Mouse (Mus musculus): ENCODE data around the gene Gm8122. TPM values are rescaled to one million over a fixed set of nuclear protein-coding genes. Genes with fewer than 3 reads are reported as not detected.
"Not testable (repeated sequence)": the region's sequence is repeated elsewhere in the genome, so short reads cannot be mapped to it uniquely, and the experiment has no call there.

Gene Gm8122
- polyA plus RNA-seq, 1 experiment from 2014 or later: not detected

DNA sequence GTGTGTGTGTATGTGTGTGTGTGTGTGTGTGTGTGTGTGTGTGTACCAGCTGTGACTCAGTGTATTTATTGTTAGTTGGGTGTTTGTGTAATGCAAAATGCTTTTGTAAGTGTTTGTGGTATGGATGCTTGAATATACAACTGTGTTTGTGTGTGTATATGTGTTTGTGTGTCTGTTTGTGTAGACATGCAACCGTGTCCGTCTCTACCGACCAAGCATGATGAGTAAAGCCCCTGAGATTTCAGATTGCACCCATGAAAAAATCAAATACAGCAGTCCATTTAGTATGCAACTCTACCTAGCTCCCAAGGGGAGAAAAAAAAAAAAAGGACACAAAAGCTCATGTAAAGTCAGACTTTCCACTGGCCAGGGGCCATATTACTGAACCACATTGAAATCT, 28.3 kb upstream of the Gm8122 start:
- not testable (repeated sequence) for H3K4me1 ChIP-seq (ENCODE audit: control insufficient read depth, insufficient read depth, low read length); H3K9me3 ChIP-seq (ENCODE audit: control insufficient read depth, low read length); H3K4me3 ChIP-seq (ENCODE audit: low read depth, low read length); ATAC-seq (ENCODE audit: insufficient number of reproducible peaks, low FRiP score, low TSS enrichment, low read depth); H3K4me2 ChIP-seq (ENCODE audit: low read depth, severe bottlenecking); H3K27ac ChIP-seq (replicated peaks; ENCODE audit: low read depth, low read length); H3K9ac ChIP-seq (ENCODE audit: low read length); H3K27me3 ChIP-seq (ENCODE audit: control insufficient read depth, insufficient read depth, low read length); H3K36me3 ChIP-seq (ENCODE audit: control insufficient read depth, insufficient read depth, low read length); DNase-seq (ENCODE audit: low spot score)
- 85% methylated on average over 3 of the region's 3 CpGs for WGBS

DNA sequence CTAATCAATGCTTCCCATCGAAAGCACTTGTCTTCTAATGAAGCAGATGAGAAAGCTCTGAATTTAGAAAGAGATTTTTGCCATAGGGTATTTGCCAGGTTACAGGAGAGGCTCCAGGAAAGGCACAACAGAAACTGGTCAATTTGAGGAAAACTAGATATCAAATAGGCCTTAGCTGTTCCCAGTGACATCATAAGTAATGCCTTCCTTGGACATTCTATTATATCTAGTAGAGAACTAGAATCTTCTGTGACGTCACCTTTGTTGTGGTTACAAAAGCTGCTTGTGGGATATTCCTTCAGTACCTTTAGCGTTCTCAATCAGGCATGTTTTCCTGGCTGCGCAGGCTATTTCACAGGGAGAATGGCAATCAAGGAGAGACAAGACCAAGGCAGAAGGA, 23.2 kb upstream of the Gm8122 start, which contains the start of gene Gm8126:
Gene Gm8126, plus strand, starts transcription at position 301 of the 400 bp plus-strand sequence.
- not testable (repeated sequence) for H3K4me1 ChIP-seq (ENCODE audit: control insufficient read depth, insufficient read depth, low read length); H3K27me3 ChIP-seq (ENCODE audit: control insufficient read depth, insufficient read depth, low read length); DNase-seq (ENCODE audit: low spot score); H3K4me3 ChIP-seq (ENCODE audit: low read depth, low read length); H3K4me2 ChIP-seq (ENCODE audit: low read depth, severe bottlenecking); H3K27ac ChIP-seq (replicated peaks; ENCODE audit: low read depth, low read length); H3K9me3 ChIP-seq (ENCODE audit: control insufficient read depth, low read length); ATAC-seq (ENCODE audit: insufficient number of reproducible peaks, low FRiP score, low TSS enrichment, low read depth); H3K9ac ChIP-seq (ENCODE audit: low read length); H3K36me3 ChIP-seq (ENCODE audit: control insufficient read depth, insufficient read depth, low read length)
- WGBS: 92% methylated on average over 2 of the region's 4 CpGs

DNA sequence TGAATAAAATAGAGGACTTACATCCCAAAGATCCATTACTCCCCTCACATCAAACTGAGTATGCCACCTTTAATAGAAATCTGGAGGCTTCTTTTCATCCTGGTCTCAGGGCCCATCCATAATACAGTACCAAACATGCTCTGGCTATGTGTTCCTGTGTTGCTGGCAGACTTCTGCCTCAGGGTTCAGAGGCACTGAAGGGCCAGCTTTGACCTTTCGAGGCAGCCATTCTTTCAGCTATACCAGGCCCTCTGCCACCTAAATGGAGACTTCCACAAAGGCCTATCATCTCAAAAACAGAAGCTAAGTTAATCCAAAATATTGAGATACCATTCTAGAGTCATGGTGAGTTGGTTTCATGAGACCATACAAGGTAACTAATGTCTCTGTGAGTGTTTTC, 21.4 kb upstream of the Gm8122 start:
- not testable (repeated sequence) for H3K4me2 ChIP-seq (ENCODE audit: low read depth, severe bottlenecking); H3K9me3 ChIP-seq (ENCODE audit: control insufficient read depth, low read length); H3K4me1 ChIP-seq (ENCODE audit: control insufficient read depth, insufficient read depth, low read length); H3K4me3 ChIP-seq (ENCODE audit: low read depth, low read length); ATAC-seq (ENCODE audit: insufficient number of reproducible peaks, low FRiP score, low TSS enrichment, low read depth); H3K9ac ChIP-seq (ENCODE audit: low read length); H3K27me3 ChIP-seq (ENCODE audit: control insufficient read depth, insufficient read depth, low read length); DNase-seq (ENCODE audit: low spot score); H3K36me3 ChIP-seq (ENCODE audit: control insufficient read depth, insufficient read depth, low read length); H3K27ac ChIP-seq (replicated peaks; ENCODE audit: low read depth, low read length)
- WGBS: 82% methylated on average over 1 of the region's 1 CpGs

- H3K4me1 ChIP-seq (ENCODE audit: control insufficient read depth, insufficient read depth, low read length); H3K4me2 ChIP-seq (ENCODE audit: low read depth, severe bottlenecking); DNase-seq (ENCODE audit: low spot score); H3K9ac ChIP-seq (ENCODE audit: low read length); H3K36me3 ChIP-seq (ENCODE audit: control insufficient read depth, insufficient read depth, low read length); H3K9me3 ChIP-seq (ENCODE audit: control insufficient read depth, low read length); H3K27ac ChIP-seq (replicated peaks; ENCODE audit: low read depth, low read length); ATAC-seq (ENCODE audit: insufficient number of reproducible peaks, low FRiP score, low TSS enrichment, low read depth); H3K27me3 ChIP-seq (ENCODE audit: control insufficient read depth, insufficient read depth, low read length); H3K4me3 ChIP-seq (ENCODE audit: low read depth, low read length): not testable (repeated sequence)
- 25% methylated on average over 5 of the region's 6 CpGs for WGBS
These were observed 15.6 kb upstream of the Gm8122 start for GRCm38 (mm10) chr14:43250549-43251253.

DNA sequence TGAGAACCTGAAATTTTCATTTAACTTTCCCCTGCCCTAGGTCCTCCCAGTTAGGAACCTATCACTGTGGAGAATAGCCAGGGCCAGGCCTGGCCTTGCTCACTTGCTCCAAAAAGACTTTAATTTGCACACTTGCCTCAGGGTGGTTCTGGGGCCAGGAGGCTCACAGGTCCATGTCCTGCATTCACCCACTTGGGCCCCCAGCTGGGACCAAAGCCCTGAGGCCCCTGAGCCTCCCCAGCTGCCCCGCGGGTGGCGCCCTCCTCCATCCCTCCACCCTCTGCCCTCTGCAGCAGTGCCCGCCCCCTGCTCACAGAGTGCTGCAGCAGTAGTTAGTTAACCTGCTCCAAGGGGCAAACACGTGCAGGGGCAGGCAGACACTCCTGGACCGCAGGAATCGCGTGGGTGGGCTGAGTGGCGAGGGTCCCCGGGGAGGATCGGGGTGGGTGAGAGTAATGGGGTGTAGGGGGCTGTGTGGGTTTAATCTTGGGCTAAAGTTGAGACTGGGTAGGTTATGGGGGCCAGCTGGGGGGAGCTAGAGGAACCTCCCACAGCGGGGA, 14.6 kb upstream of the Gm8122 start:
- not testable (repeated sequence) for DNase-seq (ENCODE audit: low spot score); H3K27me3 ChIP-seq (ENCODE audit: control insufficient read depth, insufficient read depth, low read length); H3K4me2 ChIP-seq (ENCODE audit: low read depth, severe bottlenecking); H3K9ac ChIP-seq (ENCODE audit: low read length); ATAC-seq (ENCODE audit: insufficient number of reproducible peaks, low FRiP score, low TSS enrichment, low read depth); H3K4me3 ChIP-seq (ENCODE audit: low read depth, low read length); H3K9me3 ChIP-seq (ENCODE audit: control insufficient read depth, low read length); H3K36me3 ChIP-seq (ENCODE audit: control insufficient read depth, insufficient read depth, low read length); H3K27ac ChIP-seq (replicated peaks; ENCODE audit: low read depth, low read length); H3K4me1 ChIP-seq (ENCODE audit: control insufficient read depth, insufficient read depth, low read length)
- 14% methylated on average over 10 of the region's 12 CpGs for WGBS

DNA sequence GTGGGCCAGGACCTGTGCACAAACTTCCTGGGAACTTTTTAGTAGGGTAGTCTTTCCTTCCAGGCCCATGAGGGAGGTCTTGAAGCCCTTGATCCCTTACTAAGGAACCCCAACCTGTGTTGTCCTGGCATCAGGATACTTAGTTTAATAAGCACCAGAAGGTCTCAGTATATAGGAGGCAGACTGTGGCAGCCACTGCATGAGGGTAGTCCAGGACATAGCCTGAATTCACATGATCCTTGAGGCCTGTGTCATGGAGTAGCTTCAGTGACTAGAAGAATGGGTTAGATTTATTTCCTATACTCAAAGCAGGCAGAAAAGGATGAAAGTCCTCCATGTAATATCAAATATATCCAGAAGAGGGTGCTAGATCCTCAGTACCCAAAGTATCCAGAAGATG, 2.7 kb upstream of the Gm8122 start:
- DNase-seq (ENCODE audit: low spot score); H3K36me3 ChIP-seq (ENCODE audit: control insufficient read depth, insufficient read depth, low read length); H3K4me1 ChIP-seq (ENCODE audit: control insufficient read depth, insufficient read depth, low read length); H3K9me3 ChIP-seq (ENCODE audit: control insufficient read depth, low read length); H3K27ac ChIP-seq (replicated peaks; ENCODE audit: low read depth, low read length); H3K4me3 ChIP-seq (ENCODE audit: low read depth, low read length); ATAC-seq (ENCODE audit: insufficient number of reproducible peaks, low FRiP score, low TSS enrichment, low read depth); H3K9ac ChIP-seq (ENCODE audit: low read length); H3K4me2 ChIP-seq (ENCODE audit: low read depth, severe bottlenecking); H3K27me3 ChIP-seq (ENCODE audit: control insufficient read depth, insufficient read depth, low read length): not testable (repeated sequence)

Other genes starting within 250 kb of the Gm8122 start
- gene Gm8082, start 241.7 kb downstream of the Gm8122 start, polyA plus RNA-seq (2014; fragmentation: Nextera tagmentation; extraction: Ambion mirVana): not detected in 2 replicates
- not detected in 2 replicates for gene Gm10376, start 219.7 kb downstream of the Gm8122 start, polyA plus RNA-seq (2014; fragmentation: Nextera tagmentation; extraction: Ambion mirVana)
- not detected in 2 replicates for gene Gm8094, start 158.7 kb downstream of the Gm8122 start, polyA plus RNA-seq (2014; fragmentation: Nextera tagmentation; extraction: Ambion mirVana)
- not detected in 2 replicates for gene Gm8104, start 134.7 kb downstream of the Gm8122 start, polyA plus RNA-seq (2014; fragmentation: Nextera tagmentation; extraction: Ambion mirVana)
- gene Gm7233, start 55.4 kb downstream of the Gm8122 start, polyA plus RNA-seq (2014; fragmentation: Nextera tagmentation; extraction: Ambion mirVana): not detected in 2 replicates
- not detected in 2 replicates for gene Gm8126, start 23.3 kb upstream of the Gm8122 start, polyA plus RNA-seq (2014; fragmentation: Nextera tagmentation; extraction: Ambion mirVana)
- gene Gm9732, start 39.7 kb upstream of the Gm8122 start, polyA plus RNA-seq (2014; fragmentation: Nextera tagmentation; extraction: Ambion mirVana): not detected in 2 replicates
- not detected in 2 replicates for gene Gm8127, start 58.5 kb upstream of the Gm8122 start, polyA plus RNA-seq (2014; fragmentation: Nextera tagmentation; extraction: Ambion mirVana)
- gene 1700001F09Rik, start 112.5 kb upstream of the Gm8122 start, polyA plus RNA-seq (2014; fragmentation: Nextera tagmentation; extraction: Ambion mirVana): not detected in 2 replicates
- gene Gm8138, start 181.0 kb upstream of the Gm8122 start, polyA plus RNA-seq (2014; fragmentation: Nextera tagmentation; extraction: Ambion mirVana): not detected in 2 replicates

Measured in limb, embryonic 11.5 days (tissue).